Mouse (Mus musculus): ENCODE data around the gene Raf1. TPM values are rescaled to one million over a fixed set of nuclear protein-coding genes. Genes with fewer than 3 reads are reported as not detected.

The Raf1 gene
- polyA plus RNA-seq, 1 experiment from 2014 or later = 111 TPM

DNA sequence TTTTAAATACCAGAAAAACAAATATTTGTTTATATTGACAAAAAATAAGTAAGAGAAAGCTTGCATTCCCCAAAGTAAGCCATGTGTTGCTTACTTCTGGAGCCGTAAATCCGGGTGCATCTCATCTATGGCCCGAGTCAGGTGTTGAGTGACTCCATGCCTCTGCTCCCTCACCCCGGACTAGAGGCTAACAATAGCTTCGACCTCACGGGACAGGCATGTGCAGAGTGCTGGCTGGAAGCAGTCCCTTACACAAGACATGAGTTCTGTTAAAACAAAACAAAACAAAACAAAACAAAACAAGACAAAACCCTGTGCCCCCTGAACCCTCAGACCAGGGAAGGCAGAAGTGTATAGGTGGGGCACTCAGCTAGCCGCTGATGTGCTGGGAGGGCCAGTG is 18.7 kb upstream of the Raf1 start:
- 0 out of 2 replicates have a peak, but pooled peaks have one; percentile 44 for ATAC-seq (ENCODE audit: low FRiP score, low read depth)
- 52% methylated on average over 7 of the region's 7 CpGs for WGBS
- Histone ChIP-seq H3K27ac (no peak overlapping the region), H3K4me3 (no peak overlapping the region), H3K4me2 (replicated peaks) (no peak overlapping the region), H3K9ac (no peak overlapping the region), H3K27me3 (no peaks in the 10 kb centered on the region), H3K9me3 (no peaks in the 10 kb centered on the region), H3K36me3 (no peaks in the 10 kb centered on the region), H3K4me1 (peaks cover 12% of the 10 kb centered on the region; the same call in 1 of the 2 replicates)

DNA sequence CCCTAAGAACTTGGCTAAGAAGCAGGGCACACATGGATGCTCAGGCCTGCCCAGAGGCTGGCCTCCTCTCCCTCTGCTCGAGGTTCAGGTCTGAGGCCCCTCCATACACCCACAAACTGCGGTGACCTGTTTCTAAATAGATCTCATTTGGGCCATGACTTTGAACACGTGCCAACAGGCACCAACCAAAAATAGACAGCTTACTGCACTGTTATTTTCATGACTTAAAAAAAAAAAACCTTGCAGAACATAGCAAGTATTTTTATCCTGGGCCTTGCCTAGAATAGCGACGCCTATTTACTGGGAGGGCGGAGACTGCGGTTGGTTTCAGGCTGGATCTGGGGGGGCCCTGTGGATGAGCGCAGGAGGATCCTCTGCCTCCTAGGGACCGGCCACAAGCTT is 18.0 kb upstream of the Raf1 start:
- no peaks in the 10 kb centered on the region for H3K27me3 ChIP-seq
- H3K4me1 ChIP-seq = peaks cover 12% of the 10 kb centered on the region; the same call in 1 of the 2 replicates
- no peaks in the 10 kb centered on the region for H3K36me3 ChIP-seq
- H3K9me3 ChIP-seq = no peaks in the 10 kb centered on the region
- H3K9ac ChIP-seq = no peak overlapping the region
- no peak overlapping the region for H3K27ac ChIP-seq
- 0 out of 2 replicates have a peak, but pooled peaks have one; percentile 36 for ATAC-seq (ENCODE audit: low FRiP score, low read depth)
- no peak overlapping the region for H3K4me3 ChIP-seq
- H3K4me2 ChIP-seq (replicated peaks) = no peak overlapping the region
- WGBS = 47% methylated on average over 9 of the region's 9 CpGs

DNA sequence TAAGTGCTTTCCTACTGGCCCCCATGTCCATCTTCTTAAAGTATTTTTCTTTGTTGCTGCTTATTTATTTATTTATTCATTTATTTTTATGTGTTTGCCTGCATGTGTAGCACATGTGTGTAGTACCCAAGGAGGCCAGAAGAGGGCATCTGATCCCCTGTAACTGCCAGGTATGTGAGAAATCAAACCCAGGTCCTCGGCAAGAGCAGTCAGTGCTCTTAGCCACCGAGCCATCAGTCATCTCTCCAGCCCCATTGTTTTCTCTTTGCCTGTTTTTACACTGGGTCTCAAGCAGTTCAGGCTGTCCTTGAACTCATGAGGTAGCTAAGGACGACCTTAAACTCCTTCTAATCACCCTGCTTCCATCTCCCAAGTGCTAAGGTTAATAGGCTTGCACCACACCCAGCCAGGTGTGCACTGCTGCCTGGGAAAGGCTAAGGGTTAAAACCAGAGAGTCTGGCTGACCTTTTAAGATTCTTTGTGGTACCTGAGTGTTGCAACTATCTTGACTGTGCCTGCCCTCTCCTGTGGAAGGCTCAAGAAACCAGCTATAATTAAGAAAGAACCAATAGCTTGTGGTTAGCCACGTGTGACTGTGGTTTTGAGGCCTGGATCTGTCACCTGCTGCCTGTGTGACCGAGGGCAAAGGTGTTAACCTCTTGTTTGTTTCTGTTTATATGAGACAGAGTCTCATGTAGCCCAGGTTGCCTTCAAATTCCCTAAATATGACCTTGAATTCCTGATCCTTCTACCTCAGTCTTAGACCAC is 16.7 kb upstream of the Raf1 start:
- ATAC-seq (ENCODE audit: low FRiP score, low read depth) = no peak
- WGBS = 64% methylated on average over 5 of the region's 5 CpGs
- H3K9me3 ChIP-seq = no peaks in the 10 kb centered on the region

DNA sequence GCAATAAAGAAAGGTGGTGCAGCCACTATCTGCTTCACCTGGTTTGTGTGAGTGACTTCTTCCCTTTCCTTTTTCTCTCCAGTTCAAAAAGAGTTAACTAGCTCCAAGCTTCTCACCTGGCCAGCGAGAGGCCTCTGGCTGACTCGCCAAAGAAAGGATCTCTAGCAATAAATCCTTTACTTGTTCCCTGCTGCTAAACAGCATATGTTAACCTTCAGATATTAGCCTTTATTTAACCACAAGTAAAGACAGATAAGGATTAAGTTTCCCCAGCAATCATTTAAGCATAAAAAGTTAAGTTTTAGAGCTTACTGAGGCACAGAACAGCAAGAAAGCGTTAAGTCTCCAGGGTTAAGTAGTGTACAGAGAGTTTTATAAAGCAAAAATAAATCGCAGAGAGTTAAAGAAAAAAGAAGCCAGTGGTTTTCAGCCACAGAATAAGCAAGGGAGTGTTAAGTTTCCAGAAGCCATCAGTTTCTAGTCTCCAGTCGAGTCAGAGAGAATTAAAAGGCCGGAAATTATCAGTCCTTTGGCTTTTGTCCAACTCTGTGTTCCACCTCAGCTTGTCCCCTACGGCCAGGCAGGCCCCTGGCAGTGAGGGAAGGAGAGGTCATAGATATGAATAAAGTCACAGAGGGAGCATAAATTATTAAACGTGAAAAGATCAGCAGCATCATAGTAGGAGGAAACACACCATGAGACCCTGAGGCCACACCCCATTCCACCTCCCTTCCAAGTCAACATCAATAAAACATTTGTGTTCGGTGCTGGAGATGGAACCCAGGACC is 15.9 kb upstream of the Raf1 start:
- Histone ChIP-seq H3K27me3 (no peaks in the 10 kb centered on the region), H3K9me3 (no peaks in the 10 kb centered on the region), H3K9ac (no peak overlapping the region), H3K36me3 (no peaks in the 10 kb centered on the region), H3K4me2 (replicated peaks) (no peak overlapping the region), H3K4me1 (peaks cover 12% of the 10 kb centered on the region; the same call in 1 of the 2 replicates), H3K4me3 (no peak overlapping the region), H3K27ac (peak overlapping the region; percentile 6; the same call in 1 of the 2 replicates)
- 46% methylated on average over 9 of the region's 9 CpGs for WGBS
- no peak for ATAC-seq (ENCODE audit: low FRiP score, low read depth)

More for the DNA sequence above, 16.7 kb upstream of the Raf1 start:
- Histone ChIP-seq H3K27ac (no peak overlapping the region), H3K4me1 (peaks cover 12% of the 10 kb centered on the region; the same call in 1 of the 2 replicates), H3K36me3 (no peaks in the 10 kb centered on the region), H3K4me3 (no peak overlapping the region), H3K9ac (no peak overlapping the region), H3K4me2 (replicated peaks) (no peak overlapping the region), H3K27me3 (no peaks in the 10 kb centered on the region)

DNA sequence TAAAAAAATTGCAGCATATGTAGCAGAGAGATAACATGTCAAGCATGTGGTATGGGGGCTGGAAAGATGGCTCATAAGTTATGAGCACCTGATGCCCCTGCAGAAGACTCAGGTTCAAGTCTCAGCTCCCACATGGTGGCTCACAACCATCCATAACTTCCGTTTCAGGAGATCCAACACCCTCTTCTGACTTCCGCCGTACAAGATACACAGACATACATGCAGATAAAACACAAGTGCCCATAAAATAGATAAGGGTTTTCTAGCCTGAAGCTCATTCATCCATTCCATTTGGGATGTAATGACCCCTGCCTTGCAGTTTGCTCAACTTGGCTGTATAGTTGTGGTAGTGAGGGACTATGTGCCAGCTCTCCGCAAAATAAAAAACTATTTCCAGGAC is 13.7 kb upstream of the Raf1 start:
- H3K27me3 ChIP-seq = no peaks in the 10 kb centered on the region
- 93% methylated on average over 4 of the region's 4 CpGs for WGBS
- peaks cover 11% of the 10 kb centered on the region; the same call in 1 of the 2 replicates for H3K4me1 ChIP-seq
- H3K36me3 ChIP-seq = no peaks in the 10 kb centered on the region
- no peak overlapping the region for H3K27ac ChIP-seq
- ATAC-seq (ENCODE audit: low FRiP score, low read depth) = no peak
- no peak overlapping the region for H3K9ac ChIP-seq
- H3K4me3 ChIP-seq = no peak overlapping the region
- peaks cover 8% of the 10 kb centered on the region for H3K9me3 ChIP-seq
- no peak overlapping the region for H3K4me2 ChIP-seq (replicated peaks)

DNA sequence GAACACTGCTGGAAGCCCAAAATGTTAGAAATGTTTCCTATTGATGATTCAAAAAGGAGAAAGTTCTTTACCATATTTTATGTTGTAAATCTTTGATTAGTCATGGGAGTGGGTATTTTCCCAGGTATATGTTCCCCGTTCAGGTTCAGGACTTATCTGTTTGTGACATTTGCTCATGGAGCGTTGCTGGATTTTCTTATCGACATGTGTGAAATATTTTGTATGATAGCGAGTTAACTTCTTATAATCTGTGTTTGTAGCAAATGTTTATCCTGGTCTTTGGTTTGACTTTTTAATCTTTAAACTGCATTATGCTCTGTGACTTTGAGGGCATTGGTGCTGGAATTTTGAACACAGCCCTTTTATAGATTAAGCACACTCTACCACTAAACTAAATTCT is 12.2 kb upstream of the Raf1 start:
- WGBS = 86% methylated on average over 4 of the region's 4 CpGs
- ATAC-seq (ENCODE audit: low FRiP score, low read depth) = no peak
- H3K4me1 ChIP-seq = no peaks in the 10 kb centered on the region
- no peak overlapping the region for H3K4me2 ChIP-seq (replicated peaks)
- H3K36me3 ChIP-seq = no peaks in the 10 kb centered on the region
- H3K27ac ChIP-seq = no peak overlapping the region
- H3K27me3 ChIP-seq = no peaks in the 10 kb centered on the region
- peaks cover 8% of the 10 kb centered on the region for H3K9me3 ChIP-seq
- H3K4me3 ChIP-seq = no peak overlapping the region
- no peak overlapping the region for H3K9ac ChIP-seq

DNA sequence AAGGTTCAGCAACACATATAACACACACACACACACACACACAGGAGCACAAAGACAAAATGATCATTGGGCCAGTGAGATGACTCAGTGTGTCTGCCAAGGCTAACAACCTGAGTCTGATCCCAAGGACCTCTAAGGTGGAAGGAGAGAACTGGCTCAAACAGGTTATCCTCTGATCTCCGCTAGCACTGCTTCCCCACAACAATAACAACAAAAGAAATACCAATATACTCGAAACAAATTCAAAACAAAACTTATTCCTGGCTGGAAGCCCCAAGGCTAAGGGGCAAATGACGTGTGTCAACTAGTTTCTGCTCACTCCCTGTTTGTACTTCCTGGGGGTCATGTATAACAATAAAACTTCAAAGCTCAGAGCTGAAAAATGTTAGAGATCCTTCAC is 11.3 kb upstream of the Raf1 start:
- Histone ChIP-seq H3K36me3 (no peaks in the 10 kb centered on the region), H3K4me3 (no peak overlapping the region), H3K9me3 (peaks cover 8% of the 10 kb centered on the region), H3K27me3 (no peaks in the 10 kb centered on the region), H3K27ac (no peak overlapping the region), H3K4me2 (replicated peaks) (no peak overlapping the region), H3K4me1 (no peaks in the 10 kb centered on the region), H3K9ac (no peak overlapping the region)
- no peak for ATAC-seq (ENCODE audit: low FRiP score, low read depth)
- WGBS = 57% methylated on average over 3 of the region's 3 CpGs

DNA sequence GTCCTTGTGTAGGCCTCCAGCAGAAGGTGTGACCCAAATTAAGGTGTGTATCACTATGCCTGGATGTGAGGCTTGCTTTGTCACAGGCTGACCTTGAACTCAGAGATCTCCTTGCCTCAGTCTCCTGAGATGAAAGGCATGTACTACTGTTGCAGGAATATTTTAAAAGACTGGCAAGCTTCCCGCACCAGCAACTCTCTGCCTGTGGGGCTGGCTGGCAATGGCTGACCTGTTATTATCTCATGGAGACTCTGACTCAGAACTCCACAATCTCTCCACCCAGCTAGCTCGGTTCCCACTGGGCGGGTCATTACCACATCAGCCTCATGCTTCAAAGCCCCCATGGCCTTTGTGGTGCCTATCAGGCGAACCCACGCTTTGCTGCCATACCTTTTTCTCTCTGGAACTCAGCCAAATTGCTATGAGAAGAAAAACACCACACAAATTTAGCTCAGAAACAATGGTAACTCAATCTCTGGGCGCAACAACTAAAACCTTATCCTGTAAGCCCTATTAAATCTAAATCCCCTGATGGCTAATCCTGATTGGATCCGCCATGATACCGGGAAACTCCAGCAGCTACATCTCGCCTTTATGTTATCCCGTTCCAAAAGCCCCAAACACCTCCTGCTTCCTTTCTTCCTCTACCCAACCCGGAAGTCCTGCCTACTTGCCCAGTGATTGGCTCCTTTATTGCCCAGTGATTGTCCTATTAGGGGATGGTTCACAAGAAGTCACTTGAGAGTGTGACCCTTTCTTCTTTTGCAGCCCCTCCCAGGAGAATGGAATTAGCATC is 8.6 kb upstream of the Raf1 start:
- Histone ChIP-seq H3K9ac (no peak overlapping the region), H3K4me1 (no peaks in the 10 kb centered on the region), H3K27ac (no peak overlapping the region), H3K4me3 (no peak overlapping the region), H3K4me2 (replicated peaks) (no peak overlapping the region), H3K9me3 (peaks cover 8% of the 10 kb centered on the region), H3K36me3 (no peaks in the 10 kb centered on the region), H3K27me3 (no peaks in the 10 kb centered on the region)
- WGBS = 63% methylated on average over 11 of the region's 11 CpGs
- ATAC-seq (ENCODE audit: low FRiP score, low read depth) = no peak

DNA sequence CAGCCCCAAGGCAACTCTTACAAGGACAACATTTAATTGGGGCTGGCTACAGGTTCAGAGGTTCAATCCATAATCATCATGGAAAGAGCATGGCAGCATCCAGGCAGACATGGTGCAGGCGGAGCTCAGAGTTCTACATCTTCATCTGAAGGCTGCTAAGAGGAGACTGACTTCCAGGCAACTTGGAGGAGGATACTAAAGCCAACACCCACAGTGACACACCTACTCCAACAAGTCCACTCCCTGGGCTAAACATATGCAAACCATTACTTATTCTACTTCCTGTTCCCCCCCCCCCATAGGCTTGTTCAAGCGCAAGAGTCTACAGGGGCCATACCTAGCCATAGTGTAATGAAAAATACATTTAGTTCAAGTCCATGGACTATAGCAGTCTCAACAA is 7.8 kb upstream of the Raf1 start:
- Histone ChIP-seq H3K27ac (no peak overlapping the region), H3K4me1 (no peaks in the 10 kb centered on the region)
- no peak for ATAC-seq (ENCODE audit: low FRiP score, low read depth)

DNA sequence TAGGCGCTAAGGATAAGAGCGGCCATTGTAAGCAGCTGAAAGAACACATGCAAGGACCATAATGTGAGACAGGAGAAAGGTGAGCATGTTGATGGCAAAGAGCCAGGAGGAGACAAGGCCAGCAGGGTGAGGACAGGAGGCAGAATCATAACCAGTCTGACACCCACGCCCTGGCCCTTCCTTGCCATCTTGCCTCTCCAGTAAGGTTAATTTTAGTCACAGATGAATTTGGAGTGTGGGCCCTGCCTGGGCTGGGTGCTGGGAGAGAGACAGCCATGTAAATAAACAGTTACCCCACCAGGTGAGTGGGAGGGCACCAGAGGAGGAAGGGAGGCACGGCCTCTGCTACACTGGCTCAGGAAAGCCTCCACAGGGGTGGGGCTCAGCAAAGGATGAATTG is 4.6 kb upstream of the Raf1 start:
- Histone ChIP-seq H3K27me3 (no peaks in the 10 kb centered on the region), H3K27ac (no peak overlapping the region), H3K9ac (no peak overlapping the region), H3K4me3 (no peak overlapping the region), H3K4me2 (replicated peaks) (no peak overlapping the region), H3K4me1 (0 out of 2 replicates have a peak, but pooled peaks cover 4% of the 10 kb centered on the region), H3K9me3 (no peaks in the 10 kb centered on the region), H3K36me3 (no peaks in the 10 kb centered on the region)
- 83% methylated on average over 4 of the region's 4 CpGs for WGBS
- no peak for ATAC-seq (ENCODE audit: low FRiP score, low read depth)

More for the DNA sequence above, 7.8 kb upstream of the Raf1 start:
- no peaks in the 10 kb centered on the region for H3K36me3 ChIP-seq
- no peaks in the 10 kb centered on the region for H3K27me3 ChIP-seq
- H3K9ac ChIP-seq = no peak overlapping the region
- peaks cover 8% of the 10 kb centered on the region for H3K9me3 ChIP-seq
- 91% methylated on average over 2 of the region's 2 CpGs for WGBS
- no peak overlapping the region for H3K4me3 ChIP-seq
- H3K4me2 ChIP-seq (replicated peaks) = no peak overlapping the region

DNA sequence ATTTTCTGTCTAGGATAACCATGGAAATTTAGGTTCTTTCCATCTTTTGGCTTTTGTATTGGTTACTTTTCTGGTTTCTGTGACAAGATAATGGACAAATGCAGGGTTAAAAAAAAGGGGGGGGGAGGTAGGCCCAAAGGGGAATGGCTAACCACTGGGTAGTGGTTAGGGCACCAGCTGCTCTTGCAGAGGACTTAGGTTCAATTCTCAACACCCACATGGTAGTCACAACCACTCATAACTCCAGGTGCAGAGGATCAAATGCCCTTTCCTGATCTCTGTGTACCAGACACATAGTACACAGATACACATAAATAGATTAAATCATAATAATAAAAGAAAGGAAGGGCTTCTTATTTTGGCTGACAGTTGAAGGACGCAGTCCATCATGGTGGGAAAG is 1.6 kb upstream of the Raf1 start:
- Histone ChIP-seq H3K4me2 (replicated peaks) (no peak overlapping the region), H3K27ac (no peak overlapping the region), H3K27me3 (no peaks in the 10 kb centered on the region), H3K9ac (no peak overlapping the region), H3K9me3 (no peaks in the 10 kb centered on the region), H3K36me3 (no peaks in the 10 kb centered on the region), H3K4me3 (no peak overlapping the region), H3K4me1 (peaks cover 16% of the 10 kb centered on the region)
- 100% methylated on average over 1 of the region's 1 CpGs for WGBS
- no peak for ATAC-seq (ENCODE audit: low FRiP score, low read depth)

DNA sequence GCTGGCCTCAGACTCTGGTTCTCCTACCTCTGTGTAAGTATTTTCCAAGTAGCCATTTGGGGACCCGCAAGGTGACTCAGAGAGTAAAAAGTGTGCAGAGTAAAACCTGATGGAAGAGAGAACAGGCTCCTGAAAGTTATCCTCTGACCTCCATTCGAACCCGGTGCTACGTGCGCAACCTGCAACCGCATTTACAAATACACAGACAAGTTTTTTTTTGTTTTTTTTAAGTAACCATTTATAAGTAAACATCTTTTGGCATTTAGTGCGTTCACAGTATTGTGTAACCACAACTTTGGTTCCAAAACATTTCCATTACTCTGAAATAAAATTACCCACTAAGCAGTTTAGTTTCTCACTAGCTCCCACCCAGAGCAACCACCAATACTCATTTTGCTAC is 1.0 kb upstream of the Raf1 start:
- Histone ChIP-seq H3K27ac (0 out of 2 replicates have a peak overlapping the region, but pooled peaks have one; percentile 98), H3K4me3 (peak overlapping the region; percentile 83), H3K36me3 (no peaks in the 10 kb centered on the region), H3K9ac (no peak overlapping the region), H3K9me3 (no peaks in the 10 kb centered on the region), H3K4me2 (replicated peaks) (peak overlapping the region; percentile 65), H3K4me1 (peaks cover 22% of the 10 kb centered on the region), H3K27me3 (no peaks in the 10 kb centered on the region)
- no peak for ATAC-seq (ENCODE audit: low FRiP score, low read depth)
- WGBS = 96% methylated on average over 7 of the region's 7 CpGs

Measured in limb, embryonic 13.5 days (tissue).